Mouse (Mus musculus) gastrocnemius, adult 8-10 months (tissue): ENCODE results near the gene Myo10. TPM values are rescaled to one million over a fixed set of nuclear protein-coding genes. Genes with fewer than 3 reads are reported as not detected.

Experiments used
- DNase-seq, 2 experiments: peaks; one replicate each; pipeline ENCODE4 v3.0.0; 2022; ENCODE audit warnings: low spot score in 2 of 2
- total RNA-seq, 4 experiments: library from RNA; stranded (reverse); gene quantifications; 2 replicates each; pipeline ENCODE4 v1.2.4; 2022

The Myo10 gene
- total RNA-seq, 4 experiments from 2014 or later, result 50.1 to 61.3 (median 55.3) TPM

DNA sequence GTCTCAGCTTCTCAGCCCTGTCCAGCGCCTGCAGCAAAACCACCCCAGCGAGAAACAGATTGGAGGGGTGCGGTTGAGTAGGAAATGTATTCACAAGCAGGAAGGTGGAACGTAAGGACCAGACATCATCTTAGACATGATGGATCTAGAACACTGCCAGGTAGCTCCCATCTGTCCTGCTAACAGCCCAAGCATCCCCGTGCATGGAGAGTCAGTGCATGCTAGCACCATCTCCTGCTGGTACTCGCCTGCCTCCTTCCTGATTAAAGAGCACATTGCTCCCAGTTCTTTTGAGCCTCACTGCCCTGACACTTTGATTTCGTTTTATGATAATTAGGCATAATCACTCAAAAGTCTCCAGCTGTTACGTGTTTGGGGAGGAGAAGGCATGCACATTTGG is 96.9 kb downstream of the Myo10 start:
- no peak for DNase-seq

DNA sequence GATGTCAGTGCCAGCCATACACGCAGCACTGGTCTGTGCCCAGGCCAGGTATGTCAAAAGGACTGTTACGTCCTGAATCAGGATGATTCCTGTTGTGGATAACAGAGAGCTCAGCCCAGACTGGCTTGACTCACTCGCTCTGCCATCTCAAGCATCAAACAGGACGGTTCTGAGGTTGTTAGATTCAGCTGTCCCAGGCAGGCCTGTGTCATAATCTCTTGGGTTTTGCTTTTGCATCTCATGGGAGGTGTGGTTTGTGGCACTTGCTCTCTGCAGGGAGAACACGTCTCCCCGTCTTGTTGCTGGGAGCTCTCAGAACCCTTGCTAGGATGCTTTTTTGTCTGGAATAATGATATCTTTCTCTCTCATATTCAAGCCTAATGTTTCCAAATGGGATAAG is 97.9 kb downstream of the Myo10 start:
- DNase-seq, result no peak

DNA sequence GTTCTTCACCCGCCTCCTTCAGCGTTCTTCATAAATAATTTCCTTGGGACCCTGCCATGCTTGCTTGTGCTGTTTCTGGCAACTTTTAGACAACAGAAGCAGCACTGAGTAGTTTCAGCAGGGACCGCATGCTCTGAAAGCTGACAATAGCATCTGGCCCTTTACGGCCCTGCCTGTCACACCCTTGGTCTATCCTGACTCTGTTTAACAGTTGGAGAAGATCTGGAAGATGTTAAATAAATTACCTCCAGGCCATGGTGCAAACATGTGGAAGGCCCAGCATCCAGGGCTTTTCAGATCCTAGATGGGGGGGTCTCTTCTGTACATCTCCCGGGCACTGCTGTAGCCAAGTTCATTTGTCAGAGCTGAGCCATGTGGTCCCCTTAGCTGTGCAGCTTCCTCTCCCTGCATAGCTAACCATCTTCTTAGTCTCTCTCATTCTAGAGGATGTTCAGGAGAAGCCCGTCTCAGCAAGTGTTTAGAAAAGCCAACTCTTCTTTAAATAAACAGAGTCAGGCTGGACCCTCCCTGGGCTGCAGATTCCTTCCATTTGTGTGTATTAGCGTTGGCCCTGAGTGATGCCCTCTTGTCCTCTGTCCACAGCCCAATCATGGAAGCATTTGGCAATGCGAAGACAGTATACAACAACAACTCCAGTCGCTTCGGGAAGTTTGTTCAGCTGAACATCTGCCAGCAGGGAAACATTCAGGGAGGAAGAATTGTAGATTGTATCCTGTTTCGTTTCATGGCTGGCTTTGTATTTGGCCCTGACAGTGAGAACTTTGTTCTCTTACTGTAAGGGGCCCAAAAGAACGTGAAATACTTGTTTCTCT is 101.2 kb downstream of the Myo10 start:
- DNase-seq, result no peak

DNA sequence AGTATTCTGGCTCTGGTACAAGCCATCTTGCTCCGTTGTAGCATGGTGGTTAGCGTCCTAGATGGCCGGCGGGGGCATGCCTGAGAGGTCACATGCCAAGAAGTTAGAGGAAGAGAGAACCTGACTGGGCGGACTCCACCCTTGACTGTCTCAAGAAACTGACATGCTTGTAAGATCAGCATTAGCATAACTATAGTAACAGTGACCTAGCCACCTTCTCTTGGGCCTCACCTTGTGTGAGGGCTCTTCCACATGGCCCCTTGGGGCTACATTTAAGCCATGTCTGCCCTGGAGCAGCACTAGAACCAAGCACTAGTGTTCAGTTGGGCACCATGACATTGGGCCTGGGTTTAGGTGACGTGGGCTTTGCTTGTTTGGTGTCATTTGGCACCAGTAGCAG is 102.2 kb downstream of the Myo10 start:
- no peak for DNase-seq

DNA sequence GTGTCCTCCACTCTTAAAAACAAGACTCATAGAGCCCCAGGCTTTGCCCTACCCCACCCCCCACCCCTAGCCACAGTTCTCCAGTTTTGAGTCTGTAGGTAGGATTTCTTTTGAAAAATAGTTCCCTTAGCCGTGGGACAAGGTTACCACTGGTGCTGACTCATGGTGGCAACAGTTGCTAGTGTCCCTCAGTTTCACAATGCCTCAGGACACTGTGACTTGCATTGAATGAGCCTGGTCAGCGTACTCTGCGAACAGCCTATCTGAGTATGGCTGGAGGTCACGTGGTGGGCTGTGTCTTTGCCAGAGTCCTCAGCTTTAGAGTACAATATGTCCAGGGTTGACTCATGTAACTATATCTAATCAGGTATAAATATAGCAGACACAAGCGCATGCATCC is 104.5 kb downstream of the Myo10 start:
- peak; percentile 57 to 59 for DNase-seq

DNA sequence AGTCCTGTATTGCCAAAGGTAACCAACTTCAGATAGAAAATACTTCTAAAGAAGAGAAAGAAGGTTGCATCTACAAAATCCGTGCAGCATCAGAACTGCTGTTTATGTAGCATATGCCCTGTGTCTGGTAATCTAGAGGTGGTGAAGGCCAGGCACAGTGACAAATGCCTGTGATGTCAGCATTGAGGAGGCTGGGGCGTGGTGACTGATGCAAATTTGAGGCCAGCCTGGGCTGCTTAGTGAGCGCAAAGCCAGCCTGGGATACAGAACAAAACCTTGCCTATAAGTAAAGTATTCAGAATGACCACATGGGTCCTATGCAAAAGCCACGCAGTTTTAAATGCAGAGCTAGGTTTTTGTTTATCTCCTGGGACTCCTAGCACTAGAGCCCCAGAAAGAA is 106.2 kb downstream of the Myo10 start:
- no peak for DNase-seq

DNA sequence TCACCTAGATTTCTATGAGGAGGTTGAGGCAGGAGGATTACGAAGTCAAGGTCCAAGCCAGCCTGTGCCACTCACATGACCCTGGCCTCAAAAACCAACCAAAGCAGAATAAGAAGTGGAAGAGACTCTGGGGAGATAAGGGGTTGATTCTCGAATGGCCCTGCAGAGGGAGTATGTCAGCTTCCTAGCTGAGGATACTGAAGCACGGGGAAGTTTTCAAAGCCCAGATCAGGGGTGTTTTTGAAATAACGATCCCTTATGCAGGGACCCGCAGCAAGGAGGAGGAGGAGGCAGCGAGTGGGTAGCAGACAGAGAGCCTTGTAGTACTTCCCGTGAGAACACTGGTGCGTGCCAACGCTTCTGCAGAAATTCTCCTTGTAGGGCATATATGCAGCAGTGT is 108.7 kb downstream of the Myo10 start:
- DNase-seq, result no peak

DNA sequence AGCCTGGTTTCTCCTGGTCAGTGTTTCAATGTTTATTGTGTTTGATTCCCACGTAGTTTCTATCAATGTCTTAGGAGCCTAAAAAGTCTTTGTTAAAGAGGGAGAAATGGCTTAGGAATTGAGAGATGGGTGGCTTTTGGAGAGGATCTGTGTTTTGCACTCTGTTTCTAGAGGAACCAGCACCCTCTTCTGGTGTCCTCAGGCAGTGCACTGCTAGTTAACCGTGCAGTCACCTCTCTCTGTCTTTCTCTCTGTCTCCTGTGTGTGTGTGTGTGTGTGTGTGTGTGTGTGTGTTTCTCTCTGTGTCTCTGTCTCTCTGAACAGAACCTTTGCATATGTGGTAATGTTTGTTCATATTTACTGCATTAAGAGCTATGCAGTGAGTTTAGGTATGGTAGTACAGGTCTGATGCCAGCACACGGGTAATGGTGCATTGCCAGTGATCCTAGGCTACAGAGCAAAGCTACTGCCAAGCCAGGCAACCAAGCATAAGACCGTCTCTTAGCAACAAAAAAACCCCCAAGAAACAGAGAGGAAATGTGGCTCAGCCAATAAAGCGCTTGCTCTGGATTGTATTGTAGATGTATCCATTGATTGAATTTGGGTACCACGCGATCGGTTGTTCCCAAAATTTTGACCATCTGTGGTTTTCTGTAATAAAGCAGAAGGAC is 110.6 kb downstream of the Myo10 start:
- DNase-seq, result no peak

DNA sequence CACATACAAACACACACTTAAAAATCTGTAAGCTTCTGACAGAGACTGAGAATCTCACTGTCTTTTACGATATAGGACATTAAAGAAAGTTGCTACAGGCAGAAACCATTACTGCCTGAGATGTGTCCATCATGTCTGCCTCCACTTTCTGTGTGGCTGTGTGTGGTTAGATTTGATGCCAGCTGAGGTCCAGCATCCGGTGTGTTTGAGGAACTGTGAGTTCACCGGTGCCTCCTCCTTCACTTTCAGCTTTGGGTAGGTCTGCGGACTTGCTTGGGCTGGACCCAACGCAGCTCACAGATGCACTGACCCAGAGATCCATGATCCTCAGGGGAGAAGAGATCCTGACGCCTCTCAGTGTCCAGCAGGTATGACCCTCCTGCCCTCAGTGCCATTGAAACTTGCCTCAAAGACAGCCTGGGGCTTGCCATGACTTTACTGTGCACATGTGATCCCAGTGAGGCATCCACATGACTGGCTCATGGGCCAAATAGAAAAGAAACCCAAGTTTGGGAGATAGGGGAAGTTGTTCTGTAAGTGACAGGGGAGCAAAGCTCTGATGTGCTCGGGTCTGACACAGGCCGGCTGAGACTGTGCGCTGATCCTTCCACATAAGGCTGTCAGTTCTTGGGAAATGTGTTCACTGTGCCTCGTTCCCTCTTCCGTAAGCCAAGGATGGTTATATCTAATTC is 111.6 kb downstream of the Myo10 start:
- no peak for DNase-seq

DNA sequence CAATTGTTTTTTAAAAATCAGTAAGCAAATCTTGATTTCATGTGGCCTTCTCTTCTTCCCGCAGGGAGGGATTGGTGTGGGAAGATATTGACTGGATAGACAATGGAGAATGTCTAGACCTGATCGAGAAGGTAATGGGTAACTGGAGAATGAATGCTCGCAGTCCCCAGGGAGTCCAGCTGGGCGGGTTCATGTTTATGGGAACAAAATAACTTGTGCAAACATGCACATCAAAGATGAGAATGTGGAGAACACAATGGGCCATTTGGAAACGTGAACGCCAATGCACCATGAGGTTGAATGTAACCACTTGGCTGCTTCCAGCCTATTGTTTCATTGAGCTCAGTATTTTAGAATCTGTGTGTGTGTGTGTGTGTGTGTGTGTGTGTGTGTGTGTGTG is 114.2 kb downstream of the Myo10 start:
- no peak for DNase-seq

DNA sequence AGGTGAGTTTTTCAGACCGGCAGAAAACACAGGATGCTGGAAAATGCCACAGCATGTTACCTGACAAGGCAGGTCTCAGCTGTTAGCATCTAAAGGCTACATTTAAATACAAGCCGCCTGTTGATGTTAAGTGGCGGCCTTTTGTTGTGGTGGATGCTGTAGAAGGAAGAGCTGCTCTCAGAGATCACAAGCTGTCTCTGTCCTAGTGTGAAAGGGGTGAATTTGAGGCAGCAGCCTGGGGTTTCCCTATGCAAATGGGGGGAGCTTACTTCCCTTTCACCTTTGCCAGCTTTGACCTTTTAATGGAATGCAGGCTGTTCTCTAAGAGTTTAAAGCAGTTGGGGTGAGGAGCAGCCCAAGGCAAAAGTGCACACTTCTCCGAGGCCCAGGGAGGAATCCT is 117.9 kb downstream of the Myo10 start:
- DNase-seq, result no peak

DNA sequence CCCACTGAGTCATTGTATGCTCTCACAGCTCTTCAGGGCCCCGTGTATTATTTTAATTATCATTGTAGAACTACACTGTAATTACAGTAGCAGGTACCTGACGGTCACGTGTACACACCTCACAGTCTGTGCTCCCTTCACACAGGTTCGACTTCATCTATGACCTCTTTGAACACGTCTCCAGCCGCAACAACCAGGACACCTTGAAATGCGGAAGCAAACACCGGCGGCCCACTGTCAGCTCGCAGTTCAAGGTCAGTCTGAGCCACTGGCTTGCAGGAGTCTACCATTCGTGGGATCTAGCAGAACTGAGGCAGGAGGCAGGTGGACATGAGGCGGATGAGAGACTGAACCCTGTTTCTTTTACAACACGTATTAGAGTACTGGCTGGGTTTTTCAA is 119.9 kb downstream of the Myo10 start:
- DNase-seq, result no peak

DNA sequence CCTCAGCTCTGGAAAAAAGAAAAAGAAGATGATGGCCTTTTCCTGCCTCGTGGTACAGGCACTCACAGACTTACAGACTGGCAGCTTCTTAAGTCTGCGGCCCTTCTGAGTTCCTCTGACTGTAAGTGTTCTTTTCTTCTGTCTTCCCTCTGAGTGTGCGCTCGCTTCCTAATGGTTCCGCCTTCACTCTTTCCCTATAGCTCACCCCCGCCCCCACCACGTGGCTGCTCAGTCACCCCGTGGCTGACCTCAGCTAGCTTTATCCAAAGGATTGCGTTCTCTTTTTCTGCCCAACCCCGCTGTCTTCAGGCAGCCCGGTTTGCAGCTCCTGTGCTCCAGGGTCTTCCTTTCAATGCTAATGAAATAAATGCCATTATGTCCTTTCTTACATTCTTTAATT is 129.2 kb downstream of the Myo10 start:
- no peak for DNase-seq

DNA sequence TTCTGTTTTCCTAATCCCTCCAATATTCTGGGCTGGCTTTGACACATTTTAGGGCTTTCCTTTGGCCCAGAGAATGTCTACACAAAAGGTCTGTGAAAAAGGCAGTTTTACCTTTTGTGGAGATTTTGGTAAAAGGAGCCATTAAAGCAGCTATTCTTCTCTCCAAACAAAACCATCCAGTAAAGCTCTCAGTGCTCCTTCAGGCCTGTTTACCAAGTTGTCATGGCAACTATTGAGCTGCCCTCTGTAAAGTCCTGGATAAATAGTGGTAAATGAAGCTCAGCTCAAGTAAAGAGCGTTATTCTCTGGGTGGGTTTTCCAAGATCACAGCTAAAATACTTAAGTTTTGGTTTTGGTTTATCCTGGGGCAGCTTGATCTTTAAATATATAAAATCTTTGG is 130.3 kb downstream of the Myo10 start:
- DNase-seq, result no peak

DNA sequence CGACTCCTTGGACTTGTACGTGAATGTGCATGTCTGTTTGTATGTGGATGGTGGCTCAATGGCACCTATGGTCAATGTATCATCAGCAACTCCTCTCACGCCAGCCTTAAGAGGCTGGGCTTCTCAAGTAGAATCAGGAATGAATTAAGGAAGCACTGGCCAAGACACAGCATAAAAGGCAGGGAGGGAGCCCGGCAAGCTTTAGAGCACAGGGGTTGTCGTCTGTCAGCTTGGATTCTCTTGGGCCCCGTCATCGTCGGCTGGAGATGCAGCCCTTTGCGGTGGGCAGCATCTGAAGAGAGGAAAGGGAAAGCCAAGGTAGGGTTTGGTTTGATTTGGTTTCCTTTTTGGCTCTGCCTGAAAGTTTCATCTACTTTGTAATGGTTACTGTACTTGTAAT is 130.7 kb downstream of the Myo10 start:
- no peak for DNase-seq

DNA sequence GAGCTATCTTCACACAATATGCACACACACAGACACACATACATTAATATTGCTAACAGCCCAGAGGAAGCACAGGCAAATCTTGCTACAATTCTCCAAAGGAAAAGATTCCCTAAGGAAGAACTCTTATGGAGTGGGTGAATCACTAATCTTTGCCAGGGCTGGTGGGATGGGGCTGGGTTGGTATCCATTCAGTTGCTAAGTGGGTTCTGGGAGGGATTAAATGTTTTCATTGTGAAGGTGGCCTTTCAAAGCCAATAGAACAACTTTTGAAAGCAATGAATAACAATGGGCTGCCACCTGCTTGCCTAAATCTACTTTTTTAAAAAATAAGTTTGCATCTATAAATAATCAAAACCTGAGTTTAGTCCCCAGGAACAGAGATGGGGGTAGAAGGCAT is 131.6 kb downstream of the Myo10 start:
- no peak for DNase-seq

DNA sequence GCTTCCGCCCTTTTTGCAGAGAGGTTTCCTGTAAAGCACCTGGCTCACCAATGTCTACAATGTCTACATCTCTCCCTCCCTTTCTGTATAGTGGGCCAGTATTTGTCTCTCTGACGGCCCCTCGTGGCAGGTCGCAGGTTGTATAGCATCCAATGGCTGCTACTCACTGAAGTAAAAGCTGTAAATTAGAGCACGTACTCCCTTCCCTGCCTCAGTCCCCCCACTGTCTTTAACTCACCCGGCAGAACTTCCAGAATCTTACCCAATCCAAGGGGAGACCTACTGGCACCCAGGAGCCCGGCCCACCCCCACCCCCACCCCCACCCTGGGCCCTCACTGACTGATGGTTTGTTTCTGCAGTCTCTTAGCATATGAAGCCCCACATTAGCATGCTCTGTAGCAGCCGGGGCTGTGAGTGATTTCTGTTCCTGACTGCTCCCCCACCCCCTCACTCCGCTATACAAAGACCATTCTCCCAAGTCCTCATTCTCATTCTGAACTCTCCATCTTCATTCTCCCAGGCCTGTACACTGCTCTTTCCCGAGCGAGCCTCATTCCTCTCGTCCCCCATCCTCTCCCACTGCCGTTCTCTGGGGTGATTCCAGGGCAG is 132.1 kb downstream of the Myo10 start:
- DNase-seq, result no peak

DNA sequence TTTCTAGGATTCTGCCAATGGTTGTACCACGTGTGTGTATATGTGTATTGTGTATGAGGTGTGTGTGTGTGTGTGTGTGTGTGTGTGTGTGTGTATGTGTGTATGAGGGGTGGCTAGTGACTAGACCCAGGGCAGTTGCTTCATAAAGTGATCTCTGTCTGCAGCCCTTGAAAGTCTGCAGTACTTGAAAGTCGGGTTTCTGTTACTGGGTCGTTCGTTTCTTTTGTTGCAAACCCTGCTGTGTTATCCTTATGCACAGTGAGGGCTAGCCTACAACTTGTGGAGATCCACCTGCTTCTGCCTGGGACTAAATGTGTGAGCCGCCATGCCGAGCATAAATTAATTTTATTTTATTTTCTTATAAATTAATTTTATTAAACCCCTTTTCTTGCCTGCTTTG is 133.2 kb downstream of the Myo10 start:
- DNase-seq, result no peak

DNA sequence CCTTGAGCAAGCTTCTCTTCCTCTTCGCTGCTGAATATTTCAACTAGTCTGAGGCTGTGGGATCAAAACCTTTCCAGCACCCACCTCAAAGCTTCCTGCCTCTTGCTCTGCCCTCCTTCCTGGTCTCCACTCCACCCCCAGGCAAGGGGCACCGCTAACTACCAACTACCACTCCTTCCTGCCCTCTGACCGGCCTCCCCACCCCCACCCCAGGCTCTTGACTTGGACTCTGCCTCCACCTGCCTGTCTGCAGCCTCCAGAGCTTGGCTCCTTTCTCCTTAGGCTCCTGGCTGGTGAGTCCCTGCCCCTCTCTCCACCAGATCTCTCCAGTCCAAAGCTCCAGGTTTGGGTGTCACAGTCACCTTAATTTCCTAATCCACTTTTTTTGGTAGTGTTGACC is 133.7 kb downstream of the Myo10 start:
- no peak for DNase-seq

DNA sequence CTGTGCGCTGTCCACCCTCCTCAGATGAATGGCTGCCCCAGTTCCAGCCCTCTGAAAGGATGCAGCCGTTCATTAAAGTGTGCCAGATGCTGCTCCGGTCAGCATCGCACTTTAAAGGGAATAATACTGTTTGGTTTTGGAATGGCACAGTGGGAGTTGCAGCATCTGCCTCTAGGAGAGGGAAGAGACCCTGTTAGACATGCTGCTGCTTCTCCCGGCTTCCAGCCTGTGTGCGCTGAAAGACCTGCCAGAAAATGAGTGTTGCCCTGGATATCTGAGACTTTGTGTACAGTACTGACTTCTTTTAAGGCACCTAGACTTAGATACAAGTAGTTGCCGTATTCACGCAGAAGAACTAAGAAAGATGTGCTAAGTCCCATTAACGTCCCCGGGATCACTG is 135.7 kb downstream of the Myo10 start:
- no peak for DNase-seq

DNA sequence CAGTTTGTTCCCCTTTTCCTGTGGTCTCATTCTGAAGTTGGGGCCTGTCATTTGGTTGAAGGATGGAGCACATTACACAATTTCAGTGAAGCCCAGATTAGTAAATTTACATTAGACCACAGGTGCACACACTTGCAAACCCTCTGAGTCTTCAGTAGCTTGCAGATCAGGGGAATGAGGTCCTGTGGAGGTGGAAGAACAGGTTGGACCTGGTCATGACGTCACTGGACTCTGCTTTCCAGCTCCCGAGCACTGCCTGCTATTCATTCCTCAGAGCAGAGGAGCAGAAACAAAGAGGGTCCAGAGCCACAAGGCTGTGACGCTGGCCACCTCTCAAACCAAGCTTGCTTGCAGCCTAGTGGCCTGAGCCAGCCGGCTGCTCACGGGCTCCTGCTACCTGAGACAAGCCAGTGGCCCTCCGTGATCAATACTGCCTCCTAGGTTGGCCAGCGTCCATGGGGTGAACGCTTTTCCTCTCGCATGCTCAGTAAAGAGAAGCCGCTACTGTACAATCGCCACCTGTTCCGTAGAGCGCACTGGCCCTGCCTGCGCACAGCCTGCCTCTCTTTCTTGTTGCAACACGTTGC is 136.3 kb downstream of the Myo10 start:
- no peak for DNase-seq

DNA sequence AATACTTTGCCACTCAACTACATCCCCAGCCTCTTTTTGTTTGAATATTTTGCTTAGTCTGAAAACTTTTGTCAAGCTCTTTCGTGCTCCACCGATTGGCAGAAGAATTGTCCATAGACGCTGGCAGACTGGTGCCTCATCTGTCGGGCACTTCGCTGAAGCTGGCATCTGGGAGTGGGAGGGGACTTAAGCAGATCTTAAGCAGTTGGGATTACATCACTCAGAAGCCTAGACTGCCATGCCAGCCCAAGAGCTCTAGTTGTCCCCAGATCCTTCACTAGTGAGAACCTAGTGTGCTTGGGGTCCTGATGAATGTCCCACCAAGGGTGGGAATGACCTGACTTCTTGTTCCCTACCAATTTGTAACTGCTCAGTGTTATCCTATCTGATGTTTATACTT is 138.0 kb downstream of the Myo10 start:
- no peak for DNase-seq
